Mouse (Mus musculus): ENCODE results near the gene Togaram1. TPM values are rescaled to one million over a fixed set of nuclear protein-coding genes. Genes with fewer than 3 reads are reported as not detected.

Gene Togaram1
- total and polyA plus RNA-seq, 3 experiments = 14.8 to 22.7 (median 15.9) TPM

DNA sequence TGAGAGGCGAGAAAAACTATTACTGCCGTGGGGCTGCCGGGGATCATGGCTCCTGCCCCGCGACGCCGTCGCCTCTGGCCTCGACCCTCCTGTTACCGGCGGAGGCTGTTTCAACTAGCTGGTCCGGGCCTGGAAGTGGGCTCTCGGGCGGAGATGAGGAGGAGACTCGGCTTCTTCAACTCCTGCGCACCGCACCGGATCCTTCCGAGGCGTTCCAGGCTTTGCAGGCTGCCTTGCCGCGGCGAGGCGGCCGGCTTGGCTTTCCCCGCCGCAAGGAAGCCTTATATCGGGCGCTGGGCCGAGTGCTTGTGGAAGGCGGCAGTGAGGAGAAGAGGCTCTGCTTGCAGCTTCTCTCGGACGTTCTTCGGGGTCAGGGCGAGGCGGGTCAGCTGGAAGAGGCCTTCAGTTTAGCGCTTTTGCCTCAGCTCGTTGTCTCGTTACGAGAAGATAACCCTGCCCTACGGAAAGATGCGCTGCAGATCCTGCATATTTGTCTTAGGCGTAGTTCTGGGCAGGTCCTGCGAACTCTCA is 562 bp downstream of the Togaram1 start:
- TF ChIP-seq UBTF (IDR thresholded peaks at IDR 0.05; ENCODE audit: borderline replicate concordance, insufficient read depth, low read depth, low read length) (peak; percentile 90; the same call in 1 of the 2 replicates), SIN3A (IDR thresholded peaks at IDR 0.05; ENCODE audit: low read length) (0 out of 2 replicates have a peak, but pooled peaks have one; percentile 8), ETS1 (IDR thresholded peaks at IDR 0.05; ENCODE audit: low read depth, low read length) (no peak)
- Histone ChIP-seq H3K27me3 (ENCODE audit: control insufficient read depth in 1 of 2, insufficient read depth in 2 of 2, low read length in 2 of 2) (no peaks in the 10 kb centered on the region), H3K9ac (ENCODE audit: control insufficient read depth, low read depth, low read length, poor library complexity, severe bottlenecking) (peak overlapping the region; percentile 97), H3K79me2 (ENCODE audit: control insufficient read depth, insufficient read depth, low read length, poor library complexity) (peaks cover 61% of the 10 kb centered on the region), H3K4me3 (ENCODE audit: control insufficient read depth in 1 of 2, insufficient read depth in 1 of 2, low read depth in 2 of 2, low read length in 2 of 2) (peak overlapping the region; percentile 75 to 98), H3K9me3 (replicated peaks; ENCODE audit: insufficient read depth, low read length) (no peaks in the 10 kb centered on the region), H3K36me3 (ENCODE audit: control insufficient read depth in 1 of 2, insufficient read depth in 2 of 2, low read length in 2 of 2) (peaks cover 0 to 23% of the 10 kb centered on the region in 2 experiments; a peak in 3 of 4 replicates), H3K4me1 (ENCODE audit: control insufficient read depth in 1 of 2, insufficient read depth in 2 of 2, low read length in 2 of 2) (peaks cover 3 to 7% of the 10 kb centered on the region in 2 experiments; a peak in 3 of 4 replicates), H3K27ac (ENCODE audit: control insufficient read depth, low read depth, low read length) (peak overlapping the region; percentile 65)
- peak; percentile 68 for DNase-seq (ENCODE audit: low read depth, low spot score)

DNA sequence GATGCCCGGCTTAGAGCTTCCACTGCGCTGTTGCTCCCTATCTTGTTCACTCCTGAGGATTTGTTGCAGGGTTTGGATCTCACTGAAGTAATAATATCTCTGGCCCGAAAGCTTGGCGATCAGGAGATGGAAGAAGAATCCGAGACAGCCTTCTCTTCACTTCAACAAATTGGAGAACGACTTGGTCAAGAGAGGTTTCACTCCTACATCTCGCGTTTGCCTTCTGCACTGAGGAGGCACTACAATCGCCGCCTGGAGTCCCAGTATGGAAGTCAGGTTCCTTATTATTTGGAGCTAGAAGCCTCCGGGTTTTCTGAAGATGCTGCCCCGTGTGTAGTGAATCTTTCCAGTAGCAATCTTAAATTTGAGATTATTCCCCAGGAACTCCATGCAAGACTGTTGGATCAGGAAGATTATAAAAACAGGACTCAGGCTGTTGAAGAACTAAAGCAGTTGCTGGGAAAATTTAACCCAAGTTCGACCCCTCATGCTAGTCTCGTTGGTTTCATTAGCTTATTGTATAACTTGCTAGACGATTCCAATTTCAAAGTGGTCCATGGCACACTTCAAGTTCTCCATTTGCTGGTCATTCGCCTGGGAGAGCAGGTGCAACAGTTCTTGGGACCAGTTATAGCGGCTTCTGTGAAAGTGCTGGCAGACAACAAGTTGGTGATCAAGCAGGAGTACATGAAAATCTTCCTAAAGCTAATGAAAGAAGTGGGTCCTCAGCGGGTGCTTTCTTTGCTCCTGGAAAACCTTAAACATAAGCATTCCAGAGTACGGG is 1.2 kb downstream of the Togaram1 start:
- Histone ChIP-seq H3K4me1 (ENCODE audit: control insufficient read depth in 1 of 2, insufficient read depth in 2 of 2, low read length in 2 of 2) (peaks cover 3 to 7% of the 10 kb centered on the region in 2 experiments; a peak in 3 of 4 replicates), H3K9me3 (replicated peaks; ENCODE audit: insufficient read depth, low read length) (no peaks in the 10 kb centered on the region), H3K36me3 (ENCODE audit: control insufficient read depth in 1 of 2, insufficient read depth in 2 of 2, low read length in 2 of 2) (peaks cover 0 to 26% of the 10 kb centered on the region in 2 experiments; a peak in 3 of 4 replicates), H3K9ac (ENCODE audit: control insufficient read depth, low read depth, low read length, poor library complexity, severe bottlenecking) (peak overlapping the region; percentile 97), H3K27me3 (ENCODE audit: control insufficient read depth in 1 of 2, insufficient read depth in 2 of 2, low read length in 2 of 2) (no peaks in the 10 kb centered on the region), H3K27ac (ENCODE audit: control insufficient read depth, low read depth, low read length) (peak overlapping the region; percentile 65), H3K79me2 (ENCODE audit: control insufficient read depth, insufficient read depth, low read length, poor library complexity) (peaks cover 65% of the 10 kb centered on the region), H3K4me3 (ENCODE audit: control insufficient read depth in 1 of 2, insufficient read depth in 1 of 2, low read depth in 2 of 2, low read length in 2 of 2) (peak overlapping the region; percentile 75 to 98)
- DNase-seq (ENCODE audit: low read depth, low spot score) = peak; percentile 53
- no peak for TF ChIP-seq JUND (IDR thresholded peaks at IDR 0.05; ENCODE audit: low read depth, low read length)
- TF ChIP-seq SIN3A (IDR thresholded peaks at IDR 0.05; ENCODE audit: low read length) = peak; percentile 31

DNA sequence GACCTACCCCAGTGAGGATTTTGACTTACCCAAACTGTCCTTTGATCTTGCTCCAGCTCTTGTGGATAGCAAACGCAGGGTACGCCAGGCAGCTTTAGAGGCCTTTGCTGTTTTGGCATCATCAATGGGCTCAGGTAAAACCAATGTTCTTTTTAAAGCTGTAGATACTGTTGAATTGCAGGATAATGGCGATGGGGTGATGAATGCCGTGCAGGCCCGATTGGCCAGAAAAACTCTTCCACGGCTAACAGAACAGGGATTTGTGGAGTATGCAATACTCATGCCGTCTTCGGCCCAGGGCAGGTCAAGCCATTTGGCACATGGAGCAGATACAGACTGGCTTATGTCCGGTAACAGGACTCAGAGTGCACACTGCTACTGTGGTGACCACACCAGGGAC is 1.9 kb downstream of the Togaram1 start:
- peaks cover 7 to 10% of the 10 kb centered on the region in 2 experiments; a peak in 3 of 4 replicates for H3K4me1 ChIP-seq (ENCODE audit: control insufficient read depth in 1 of 2, insufficient read depth in 2 of 2, low read length in 2 of 2)
- TF ChIP-seq RAD21 (IDR thresholded peaks at IDR 0.05; ENCODE audit: low read depth, low read length) (no peak), E2F4 (IDR thresholded peaks at IDR 0.05; ENCODE audit: borderline replicate concordance, low read depth, low read length) (no peak)
- H3K9ac ChIP-seq (ENCODE audit: control insufficient read depth, low read depth, low read length, poor library complexity, severe bottlenecking) = peak overlapping the region; percentile 97
- DNase-seq (ENCODE audit: low read depth, low spot score) = no peak
- H3K4me3 ChIP-seq (ENCODE audit: control insufficient read depth in 1 of 2, insufficient read depth in 1 of 2, low read depth in 2 of 2, low read length in 2 of 2) = peak overlapping the region; percentile 75 to 98
- no peaks in the 10 kb centered on the region for H3K9me3 ChIP-seq (replicated peaks; ENCODE audit: insufficient read depth, low read length)
- no peak overlapping the region for H3K27ac ChIP-seq (ENCODE audit: control insufficient read depth, low read depth, low read length)
- H3K36me3 ChIP-seq (ENCODE audit: control insufficient read depth in 1 of 2, insufficient read depth in 2 of 2, low read length in 2 of 2) = peaks cover 0 to 29% of the 10 kb centered on the region in 2 experiments; a peak in 3 of 4 replicates
- no peaks in the 10 kb centered on the region for H3K27me3 ChIP-seq (ENCODE audit: control insufficient read depth in 1 of 2, insufficient read depth in 2 of 2, low read length in 2 of 2)
- peaks cover 70% of the 10 kb centered on the region for H3K79me2 ChIP-seq (ENCODE audit: control insufficient read depth, insufficient read depth, low read length, poor library complexity)

Measured in MEL (cell line).